Mouse (Mus musculus): ENCODE results near the gene Nudt19. TPM values are rescaled to one million over a fixed set of nuclear protein-coding genes. Genes with fewer than 3 reads are reported as not detected.
"Not testable (repeated sequence)": the region's sequence is repeated elsewhere in the genome, so short reads cannot be mapped to it uniquely, and the experiment has no call there.

Gene Nudt19
- polyA plus RNA-seq, 1 experiment from 2014 or later: 117 TPM

DNA sequence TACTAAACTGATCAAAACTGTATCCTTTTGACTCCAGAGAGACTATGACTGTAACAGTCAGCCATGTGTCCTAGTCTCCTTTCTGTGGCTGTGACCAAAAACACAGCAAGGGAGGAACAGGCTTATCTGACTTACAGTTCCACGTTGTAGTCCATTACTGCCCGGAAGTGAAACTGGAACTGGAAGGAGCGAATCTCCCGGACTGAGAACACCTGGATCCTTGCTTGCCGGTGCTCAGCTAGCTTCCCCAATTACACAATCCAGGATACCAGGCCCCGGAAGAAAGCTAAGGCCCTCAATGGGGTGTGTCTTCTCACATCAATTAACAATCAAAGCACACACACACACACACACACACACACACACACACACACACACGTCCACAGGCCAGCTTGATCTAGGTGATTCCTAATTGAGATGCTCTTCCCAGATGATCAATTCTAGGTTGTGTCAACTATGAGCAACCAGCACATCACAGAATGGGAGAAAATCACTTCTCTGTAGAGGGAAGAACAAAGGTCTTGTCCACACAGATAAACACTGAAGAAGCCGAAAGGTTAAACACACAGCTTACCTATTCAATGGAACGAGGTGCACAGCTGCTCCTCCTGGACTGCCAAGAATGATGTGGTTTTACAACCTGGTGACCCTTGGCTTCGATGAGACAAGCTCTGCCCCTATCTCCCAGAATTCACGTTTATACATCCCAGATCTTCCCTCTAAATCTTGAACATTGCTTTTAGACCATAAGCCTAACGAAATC is 20.2 kb downstream of the Nudt19 start:
- H3K27ac ChIP-seq (ENCODE audit: low read depth): no peak overlapping the region
- no peaks in the 10 kb centered on the region for H3K27me3 ChIP-seq (replicated peaks; ENCODE audit: control insufficient read depth, insufficient read depth, low read length)
- no peaks in the 10 kb centered on the region for H3K4me1 ChIP-seq (replicated peaks; ENCODE audit: control insufficient read depth, insufficient read depth, low read length)
- no peaks in the 10 kb centered on the region for H3K36me3 ChIP-seq (ENCODE audit: control insufficient read depth, insufficient read depth, low read length)
- no peak overlapping the region for H3K4me3 ChIP-seq (ENCODE audit: low read depth, low read length)
- DNase-seq (ENCODE audit: low spot score) (no peak), ATAC-seq (replicated peaks; ENCODE audit: low FRiP score, low TSS enrichment, low read depth) (no peak)
- WGBS: 50% methylated on average over 12 of the region's 12 CpGs
- H3K9ac ChIP-seq (ENCODE audit: low read length): no peak overlapping the region
- no peaks in the 10 kb centered on the region for H3K9me3 ChIP-seq (ENCODE audit: control insufficient read depth, low read length)
- no peak overlapping the region for H3K4me2 ChIP-seq (ENCODE audit: low read length)

DNA sequence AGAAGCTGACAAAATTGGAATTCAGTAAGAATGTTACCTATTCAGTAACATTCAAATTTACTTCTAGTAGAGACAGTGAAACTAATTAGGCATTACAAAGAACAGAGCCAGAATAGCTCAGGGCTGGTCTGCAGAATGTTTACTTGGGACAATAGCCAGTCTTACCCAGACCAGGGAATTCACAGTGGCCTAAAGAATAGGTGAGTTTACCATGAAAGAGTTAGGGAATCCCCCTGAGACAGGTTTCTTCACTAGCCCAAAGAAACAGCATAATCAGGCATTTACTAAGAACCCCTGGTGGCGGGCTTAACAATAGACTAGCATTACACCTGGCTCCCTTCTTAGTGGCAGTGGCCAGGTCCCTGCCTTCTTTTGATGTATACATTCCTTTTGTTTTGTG is 25.6 kb downstream of the Nudt19 start:
- not testable (repeated sequence) for H3K4me2 ChIP-seq (ENCODE audit: low read length); H3K36me3 ChIP-seq (ENCODE audit: control insufficient read depth, insufficient read depth, low read length); DNase-seq (ENCODE audit: low spot score); ATAC-seq (replicated peaks; ENCODE audit: low FRiP score, low TSS enrichment, low read depth); H3K27me3 ChIP-seq (replicated peaks; ENCODE audit: control insufficient read depth, insufficient read depth, low read length); H3K27ac ChIP-seq (ENCODE audit: low read depth); H3K9ac ChIP-seq (ENCODE audit: low read length); H3K4me3 ChIP-seq (ENCODE audit: low read depth, low read length); H3K9me3 ChIP-seq (ENCODE audit: control insufficient read depth, low read length); H3K4me1 ChIP-seq (replicated peaks; ENCODE audit: control insufficient read depth, insufficient read depth, low read length)
- WGBS: 59% methylated on average over 1 of the region's 1 CpGs

DNA sequence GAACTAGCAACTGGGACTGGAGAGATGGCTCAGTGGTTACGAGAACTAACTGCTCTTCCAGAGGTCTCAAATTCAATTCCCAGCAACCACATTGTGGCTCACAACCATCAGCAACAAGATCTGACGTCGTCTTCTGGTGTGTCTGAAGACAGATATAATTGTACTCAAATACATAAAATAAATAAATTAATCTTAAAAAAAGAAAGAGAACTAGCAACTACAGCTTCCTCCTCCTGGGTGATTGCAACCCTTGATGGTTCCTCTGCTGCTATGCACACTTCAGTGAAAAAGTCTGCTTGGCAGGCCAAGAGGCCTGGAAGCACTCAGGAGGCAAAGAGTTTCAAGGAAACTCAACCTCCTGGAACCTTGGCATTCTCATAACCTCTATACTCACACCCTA is 26.1 kb downstream of the Nudt19 start:
- Histone ChIP-seq H3K4me2 (ENCODE audit: low read length) (no peak overlapping the region), H3K27me3 (replicated peaks; ENCODE audit: control insufficient read depth, insufficient read depth, low read length) (no peaks in the 10 kb centered on the region), H3K4me1 (replicated peaks; ENCODE audit: control insufficient read depth, insufficient read depth, low read length) (no peaks in the 10 kb centered on the region), H3K9me3 (ENCODE audit: control insufficient read depth, low read length) (no peaks in the 10 kb centered on the region), H3K9ac (ENCODE audit: low read length) (no peak overlapping the region), H3K27ac (ENCODE audit: low read depth) (no peak overlapping the region), H3K36me3 (ENCODE audit: control insufficient read depth, insufficient read depth, low read length) (no peaks in the 10 kb centered on the region), H3K4me3 (ENCODE audit: low read depth, low read length) (no peak overlapping the region)
- WGBS: 76% methylated on average over 3 of the region's 3 CpGs
- ATAC-seq (replicated peaks; ENCODE audit: low FRiP score, low TSS enrichment, low read depth) (no peak), DNase-seq (ENCODE audit: low spot score) (no peak)

DNA sequence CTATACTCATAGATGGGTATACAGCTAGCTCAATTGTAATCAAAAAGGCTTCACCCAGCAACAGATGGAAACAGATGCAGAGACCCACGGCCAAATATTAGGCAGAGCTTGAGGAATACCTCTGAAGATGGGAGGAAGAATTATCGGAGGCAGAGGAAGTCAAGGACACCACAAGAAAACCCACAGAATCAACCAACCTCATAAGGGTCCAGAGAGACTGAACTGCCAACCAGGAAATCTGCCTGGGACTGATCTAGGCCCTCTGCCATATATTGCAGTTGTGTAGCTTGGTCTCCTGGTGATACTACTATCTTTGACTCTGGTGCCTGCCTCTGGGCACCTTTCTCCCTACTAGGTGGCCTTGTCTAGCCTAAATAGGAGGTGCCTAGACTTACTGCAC is 29.3 kb downstream of the Nudt19 start:
- Histone ChIP-seq H3K27me3 (replicated peaks; ENCODE audit: control insufficient read depth, insufficient read depth, low read length) (no peaks in the 10 kb centered on the region), H3K36me3 (ENCODE audit: control insufficient read depth, insufficient read depth, low read length) (no peaks in the 10 kb centered on the region), H3K9me3 (ENCODE audit: control insufficient read depth, low read length) (no peaks in the 10 kb centered on the region), H3K27ac (ENCODE audit: low read depth) (no peak overlapping the region), H3K4me1 (replicated peaks; ENCODE audit: control insufficient read depth, insufficient read depth, low read length) (no peaks in the 10 kb centered on the region), H3K4me3 (ENCODE audit: low read depth, low read length) (no peak overlapping the region), H3K4me2 (ENCODE audit: low read length) (no peak overlapping the region), H3K9ac (ENCODE audit: low read length) (no peak overlapping the region)
- DNase-seq (ENCODE audit: low spot score): no peak
- 81% methylated on average over 2 of the region's 2 CpGs for WGBS
- ATAC-seq (replicated peaks; ENCODE audit: low FRiP score, low TSS enrichment, low read depth): no peak

DNA sequence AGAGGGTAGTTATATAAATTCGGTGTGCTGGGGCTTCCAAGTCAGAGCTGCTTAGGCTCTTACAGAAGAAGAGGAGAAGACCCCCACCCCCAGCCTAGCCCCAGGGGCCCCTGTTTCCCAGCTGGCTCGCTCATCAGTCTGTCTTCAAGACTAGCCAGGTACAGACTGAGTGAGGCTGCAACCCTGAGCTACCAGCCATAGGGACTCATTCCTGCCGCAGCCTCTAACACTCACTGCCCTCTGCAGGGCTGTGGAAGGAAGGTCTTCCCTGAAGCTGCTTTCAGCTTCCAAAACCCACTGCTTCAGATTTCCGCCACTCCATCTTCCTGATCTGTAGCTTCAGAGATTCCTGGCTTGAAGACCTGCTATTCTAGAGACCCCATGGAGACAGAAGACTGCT is 54.1 kb downstream of the Nudt19 start:
- H3K4me1 ChIP-seq (replicated peaks; ENCODE audit: control insufficient read depth, insufficient read depth, low read length): no peaks in the 10 kb centered on the region
- H3K36me3 ChIP-seq (ENCODE audit: control insufficient read depth, insufficient read depth, low read length): no peaks in the 10 kb centered on the region
- no peak for ATAC-seq (replicated peaks; ENCODE audit: low FRiP score, low TSS enrichment, low read depth)
- no peak overlapping the region for H3K4me3 ChIP-seq (ENCODE audit: low read depth, low read length)
- no peak overlapping the region for H3K9ac ChIP-seq (ENCODE audit: low read length)
- H3K27ac ChIP-seq (ENCODE audit: low read depth): no peak overlapping the region
- no peak overlapping the region for H3K4me2 ChIP-seq (ENCODE audit: low read length)
- H3K27me3 ChIP-seq (replicated peaks; ENCODE audit: control insufficient read depth, insufficient read depth, low read length): no peaks in the 10 kb centered on the region
- DNase-seq (ENCODE audit: low spot score): peak; percentile 56
- WGBS: 29% methylated on average over 4 of the region's 4 CpGs
- no peaks in the 10 kb centered on the region for H3K9me3 ChIP-seq (ENCODE audit: control insufficient read depth, low read length)

DNA sequence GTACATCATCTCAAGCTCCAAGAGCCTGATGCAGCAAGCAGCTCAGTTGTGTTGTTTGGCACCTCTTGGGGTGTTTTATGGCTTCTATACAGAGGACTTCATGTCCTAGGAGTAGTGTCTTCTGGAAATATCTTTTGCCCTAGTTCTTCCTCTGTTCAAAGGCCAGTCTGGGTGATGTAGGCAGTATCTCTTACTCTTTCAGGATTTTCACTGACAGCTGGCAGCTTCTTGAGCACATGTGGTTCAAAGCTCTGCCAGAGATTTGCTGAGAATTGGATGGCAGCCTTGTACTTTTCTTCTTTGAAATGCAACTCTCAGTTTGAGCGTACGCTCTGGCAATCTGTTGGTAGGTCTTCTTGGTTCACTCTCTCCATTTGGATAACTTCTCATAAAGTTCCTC is 58.6 kb downstream of the Nudt19 start:
- 97% methylated on average over 2 of the region's 2 CpGs for WGBS
- no peaks in the 10 kb centered on the region for H3K4me1 ChIP-seq (replicated peaks; ENCODE audit: control insufficient read depth, insufficient read depth, low read length)
- DNase-seq (ENCODE audit: low spot score) (no peak), ATAC-seq (replicated peaks; ENCODE audit: low FRiP score, low TSS enrichment, low read depth) (no peak)
- no peaks in the 10 kb centered on the region for H3K27me3 ChIP-seq (replicated peaks; ENCODE audit: control insufficient read depth, insufficient read depth, low read length)
- H3K9me3 ChIP-seq (ENCODE audit: control insufficient read depth, low read length): no peaks in the 10 kb centered on the region
- H3K4me3 ChIP-seq (ENCODE audit: low read depth, low read length): no peak overlapping the region
- H3K36me3 ChIP-seq (ENCODE audit: control insufficient read depth, insufficient read depth, low read length): no peaks in the 10 kb centered on the region
- no peak overlapping the region for H3K4me2 ChIP-seq (ENCODE audit: low read length)
- no peak overlapping the region for H3K9ac ChIP-seq (ENCODE audit: low read length)
- H3K27ac ChIP-seq (ENCODE audit: low read depth): no peak overlapping the region

Other genes with a start within 250 kb of the Nudt19 start
- gene Gpatch1, start 237.9 kb downstream of the Nudt19 start, polyA plus RNA-seq (2014; fragmentation: Nextera tagmentation; extraction: Ambion mirVana): 16.9 and 18.3 TPM in 2 replicates
- 48.6 and 48.7 TPM in 2 replicates for gene Rhpn2, start 222.1 kb downstream of the Nudt19 start, polyA plus RNA-seq (2014; fragmentation: Nextera tagmentation; extraction: Ambion mirVana)
- gene Faap24, start 159.5 kb downstream of the Nudt19 start, polyA plus RNA-seq (2014; fragmentation: Nextera tagmentation; extraction: Ambion mirVana): 18.1 and 21.3 TPM in 2 replicates
- 42.4 and 45.5 TPM in 2 replicates for gene Cep89, start 159.3 kb downstream of the Nudt19 start, polyA plus RNA-seq (2014; fragmentation: Nextera tagmentation; extraction: Ambion mirVana)
- 9.0 and 11.6 TPM in 2 replicates for gene Slc7a9, start 107.5 kb downstream of the Nudt19 start, polyA plus RNA-seq (2014; fragmentation: Nextera tagmentation; extraction: Ambion mirVana)
- gene Tdrd12, start 18.6 kb downstream of the Nudt19 start, polyA plus RNA-seq (2014; fragmentation: Nextera tagmentation; extraction: Ambion mirVana): 0.46 and 0.67 TPM in 2 replicates
- gene Rgs9bp, start 29.3 kb upstream of the Nudt19 start, polyA plus RNA-seq (2014; fragmentation: Nextera tagmentation; extraction: Ambion mirVana): 0.16 and 0.23 TPM in 2 replicates
- gene Ankrd27, start 29.9 kb upstream of the Nudt19 start, polyA plus RNA-seq (2014; fragmentation: Nextera tagmentation; extraction: Ambion mirVana): 41.4 and 43.5 TPM in 2 replicates
- 260 and 278 TPM in 2 replicates for gene Pdcd5, start 91.2 kb upstream of the Nudt19 start, polyA plus RNA-seq (2014; fragmentation: Nextera tagmentation; extraction: Ambion mirVana)
- 22.2 and 28.1 TPM in 2 replicates for gene Dpy19l3, start 198.2 kb upstream of the Nudt19 start, polyA plus RNA-seq (2014; fragmentation: Nextera tagmentation; extraction: Ambion mirVana)
- gene Zfp507, start 246.7 kb upstream of the Nudt19 start, polyA plus RNA-seq (2014; fragmentation: Nextera tagmentation; extraction: Ambion mirVana): 15.8 and 16.5 TPM in 2 replicates